Mouse (Mus musculus): ENCODE data around the gene Mcm9. TPM values are rescaled to one million over a fixed set of nuclear protein-coding genes. Genes with fewer than 3 reads are reported as not detected.
A peak's percentile ranks its signal among the peaks of the same experiment; 100 is the strongest.
"Not testable (repeated sequence)": the region's sequence is repeated elsewhere in the genome, so short reads cannot be mapped to it uniquely, and the experiment has no call there.

Mcm9 gene
- polyA plus RNA-seq (2015; fragmentation: Nextera tagmentation; extraction: Ambion mirVana), result 9.6 and 11.6 TPM in 2 replicates

DNA sequence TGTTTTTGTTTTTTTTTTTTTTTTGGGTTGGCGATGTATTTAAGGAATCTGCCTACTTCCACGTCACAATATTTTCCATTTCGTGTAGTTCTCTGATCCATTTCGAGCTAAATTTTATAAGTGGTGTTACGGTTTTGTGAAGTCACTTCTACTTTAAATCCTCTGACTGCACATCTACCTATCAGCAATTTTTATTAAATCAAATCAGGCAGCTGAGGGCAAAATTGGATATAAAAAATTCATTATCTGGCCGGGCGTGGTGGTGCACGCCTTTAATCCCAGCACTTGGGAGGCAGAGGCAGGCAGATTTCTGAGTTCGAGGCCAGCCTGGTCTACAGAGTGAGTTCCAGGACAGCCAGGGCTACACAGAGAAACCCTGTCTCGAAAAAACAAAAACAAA lies at the start of gene Mcm9:
Gene Mcm9, minus strand, starts transcription at position 101 of the 400 bp plus-strand sequence.
- peaks cover 14% of the 10 kb centered on the region; the same call in 1 of the 2 replicates for H3K4me1 ChIP-seq (ENCODE audit: insufficient read depth, low read length)
- H3K4me2 ChIP-seq (replicated peaks; ENCODE audit: low read depth, low read length), result peak within 1 kb of the TSS; percentile 59
- H3K36me3 ChIP-seq (ENCODE audit: insufficient read depth, low read length); H3K9me3 ChIP-seq (ENCODE audit: low read length); ATAC-seq (ENCODE audit: low FRiP score, low TSS enrichment); H3K27me3 ChIP-seq (ENCODE audit: insufficient read depth, low read length): not testable (repeated sequence)
- WGBS, result 56% methylated on average over 10 of the region's 10 CpGs
- peak within 1 kb of the TSS; percentile 98 for H3K27ac ChIP-seq (ENCODE audit: low read length)
- peak within 1 kb of the TSS; percentile 96 for H3K9ac ChIP-seq (replicated peaks; ENCODE audit: low read length)
- H3K4me3 ChIP-seq (ENCODE audit: low read length), result peak within 1 kb of the TSS; percentile 84

GRCm38 (mm10) chr10:53661788-53662187 lies 31.5 kb upstream of the Mcm9 start:
- H3K4me1 ChIP-seq (ENCODE audit: insufficient read depth, low read length), result no peaks in the 10 kb centered on the region
- WGBS, result 89% methylated on average over 4 of the region's 4 CpGs
- no peaks in the 10 kb centered on the region for H3K9me3 ChIP-seq (ENCODE audit: low read length)
- no peak overlapping the region for H3K9ac ChIP-seq (replicated peaks; ENCODE audit: low read length)
- no peaks in the 10 kb centered on the region for H3K27me3 ChIP-seq (ENCODE audit: insufficient read depth, low read length)
- no peak overlapping the region for H3K4me2 ChIP-seq (replicated peaks; ENCODE audit: low read depth, low read length)
- no peak overlapping the region for H3K4me3 ChIP-seq (ENCODE audit: low read length)
- H3K36me3 ChIP-seq (ENCODE audit: insufficient read depth, low read length), result no peaks in the 10 kb centered on the region
- no peak overlapping the region for H3K27ac ChIP-seq (ENCODE audit: low read length)
- ATAC-seq (ENCODE audit: low FRiP score, low TSS enrichment), result no peak

DNA sequence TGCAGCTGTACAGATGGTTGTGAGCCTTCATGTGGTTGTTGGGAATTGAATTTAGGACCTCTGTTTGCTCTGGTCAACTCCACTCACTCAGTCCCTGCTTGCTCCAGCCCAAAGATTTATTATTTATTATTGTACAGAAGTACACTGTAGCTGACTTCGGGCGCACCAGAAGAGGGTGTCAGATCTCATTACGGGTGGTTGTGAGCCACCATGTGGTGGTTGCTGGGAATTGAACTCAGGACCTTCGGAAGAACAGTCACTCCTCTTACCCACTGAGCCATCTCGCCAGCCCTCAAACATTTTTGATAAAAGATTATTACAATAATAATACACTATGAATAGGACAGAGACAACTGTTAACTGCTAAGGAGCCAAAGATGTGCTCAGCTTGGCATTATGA lies 24.0 kb upstream of the Mcm9 start:
- H3K9ac ChIP-seq (replicated peaks; ENCODE audit: low read length); ATAC-seq (ENCODE audit: low FRiP score, low TSS enrichment); H3K27me3 ChIP-seq (ENCODE audit: insufficient read depth, low read length); H3K4me1 ChIP-seq (ENCODE audit: insufficient read depth, low read length); H3K27ac ChIP-seq (ENCODE audit: low read length); H3K4me3 ChIP-seq (ENCODE audit: low read length); H3K9me3 ChIP-seq (ENCODE audit: low read length); H3K4me2 ChIP-seq (replicated peaks; ENCODE audit: low read depth, low read length); H3K36me3 ChIP-seq (ENCODE audit: insufficient read depth, low read length): not testable (repeated sequence)
- 65% methylated on average over 5 of the region's 5 CpGs for WGBS

GRCm38 (mm10) chr10:53650683-53651082 lies 20.4 kb upstream of the Mcm9 start:
- Histone ChIP-seq H3K27ac (ENCODE audit: low read length) (no peak overlapping the region), H3K27me3 (ENCODE audit: insufficient read depth, low read length) (no peaks in the 10 kb centered on the region), H3K4me1 (ENCODE audit: insufficient read depth, low read length) (no peaks in the 10 kb centered on the region), H3K4me2 (replicated peaks; ENCODE audit: low read depth, low read length) (no peak overlapping the region), H3K36me3 (ENCODE audit: insufficient read depth, low read length) (no peaks in the 10 kb centered on the region; the same call in 1 of the 2 replicates), H3K9ac (replicated peaks; ENCODE audit: low read length) (no peak overlapping the region), H3K4me3 (ENCODE audit: low read length) (no peak overlapping the region), H3K9me3 (ENCODE audit: low read length) (no peaks in the 10 kb centered on the region)
- 76% methylated on average over 2 of the region's 2 CpGs for WGBS
- no peak for ATAC-seq (ENCODE audit: low FRiP score, low TSS enrichment)

DNA sequence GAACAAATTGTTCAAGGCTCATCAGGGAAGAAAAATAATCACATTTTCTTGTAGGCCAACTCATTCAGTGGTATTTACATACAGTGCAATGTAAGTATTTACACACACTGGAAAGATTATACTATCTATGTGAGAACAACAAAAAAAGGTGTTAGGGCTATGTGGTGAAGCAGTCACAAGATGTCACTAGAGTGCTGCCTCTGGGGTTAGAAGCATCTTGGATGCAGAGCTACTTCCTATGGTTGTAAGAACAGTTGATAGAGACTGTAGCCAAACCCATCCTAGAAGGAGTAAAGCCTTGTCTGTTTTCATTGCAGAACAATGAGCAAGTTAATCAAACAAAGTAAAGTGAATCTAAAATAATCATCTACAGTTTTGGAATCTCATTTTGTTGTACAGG lies 11.3 kb upstream of the Mcm9 start:
- peak; percentile 59; the same call in 1 of the 2 replicates for ATAC-seq (ENCODE audit: low FRiP score, low TSS enrichment)

GRCm38 (mm10) chr10:53635246-53635971 lies 5.2 kb upstream of the Mcm9 start:
- Histone ChIP-seq H3K9ac (replicated peaks; ENCODE audit: low read length) (no peak overlapping the region), H3K36me3 (ENCODE audit: insufficient read depth, low read length) (no peaks in the 10 kb centered on the region), H3K27me3 (ENCODE audit: insufficient read depth, low read length) (no peaks in the 10 kb centered on the region), H3K4me2 (replicated peaks; ENCODE audit: low read depth, low read length) (no peak overlapping the region), H3K27ac (ENCODE audit: low read length) (no peak overlapping the region), H3K4me3 (ENCODE audit: low read length) (no peak overlapping the region), H3K9me3 (ENCODE audit: low read length) (no peaks in the 10 kb centered on the region), H3K4me1 (ENCODE audit: insufficient read depth, low read length) (no peaks in the 10 kb centered on the region)
- WGBS, result 75% methylated on average over 13 of the region's 13 CpGs
- ATAC-seq (ENCODE audit: low FRiP score, low TSS enrichment), result no peak

More for the DNA sequence above, 11.3 kb upstream of the Mcm9 start:
- no peak overlapping the region for H3K27ac ChIP-seq (ENCODE audit: low read length)
- no peak overlapping the region for H3K4me3 ChIP-seq (ENCODE audit: low read length)
- no peaks in the 10 kb centered on the region for H3K4me1 ChIP-seq (ENCODE audit: insufficient read depth, low read length)
- no peaks in the 10 kb centered on the region for H3K27me3 ChIP-seq (ENCODE audit: insufficient read depth, low read length)
- no peaks in the 10 kb centered on the region for H3K36me3 ChIP-seq (ENCODE audit: insufficient read depth, low read length)
- H3K9me3 ChIP-seq (ENCODE audit: low read length), result no peaks in the 10 kb centered on the region
- no peak overlapping the region for H3K4me2 ChIP-seq (replicated peaks; ENCODE audit: low read depth, low read length)
- H3K9ac ChIP-seq (replicated peaks; ENCODE audit: low read length), result no peak overlapping the region

GRCm38 (mm10) chr10:53634160-53634559 lies 3.9 kb upstream of the Mcm9 start:
- ATAC-seq (ENCODE audit: low FRiP score, low TSS enrichment), result no peak

GRCm38 (mm10) chr10:53629918-53630250 lies 355 bp downstream of the Mcm9 start:
- H3K4me3 ChIP-seq (ENCODE audit: low read length), result peak overlapping the region; percentile 84
- H3K4me2 ChIP-seq (replicated peaks; ENCODE audit: low read depth, low read length), result peak overlapping the region; percentile 59
- WGBS, result under 1% methylated on average over 35 of the region's 35 CpGs
- H3K27me3 ChIP-seq (ENCODE audit: insufficient read depth, low read length), result no peaks in the 10 kb centered on the region
- H3K27ac ChIP-seq (ENCODE audit: low read length), result peak overlapping the region; percentile 98
- peaks cover 1% of the 10 kb centered on the region; the same call in 1 of the 2 replicates for H3K36me3 ChIP-seq (ENCODE audit: insufficient read depth, low read length)
- ATAC-seq (ENCODE audit: low FRiP score, low TSS enrichment), result peak; percentile 97
- H3K4me1 ChIP-seq (ENCODE audit: insufficient read depth, low read length), result peaks cover 14% of the 10 kb centered on the region; the same call in 1 of the 2 replicates
- no peaks in the 10 kb centered on the region for H3K9me3 ChIP-seq (ENCODE audit: low read length)
- H3K9ac ChIP-seq (replicated peaks; ENCODE audit: low read length), result peak overlapping the region; percentile 96

More at GRCm38 (mm10) chr10:53634160-53634559, 3.9 kb upstream of the Mcm9 start:
- Histone ChIP-seq H3K36me3 (ENCODE audit: insufficient read depth, low read length) (no peaks in the 10 kb centered on the region), H3K27me3 (ENCODE audit: insufficient read depth, low read length) (no peaks in the 10 kb centered on the region), H3K4me2 (replicated peaks; ENCODE audit: low read depth, low read length) (no peak overlapping the region), H3K9me3 (ENCODE audit: low read length) (no peaks in the 10 kb centered on the region), H3K4me3 (ENCODE audit: low read length) (no peak overlapping the region), H3K9ac (replicated peaks; ENCODE audit: low read length) (no peak overlapping the region), H3K4me1 (ENCODE audit: insufficient read depth, low read length) (no peaks in the 10 kb centered on the region), H3K27ac (ENCODE audit: low read length) (no peak overlapping the region)
- 80% methylated on average over 10 of the region's 10 CpGs for WGBS

- peak overlapping the region; percentile 59 for H3K4me2 ChIP-seq (replicated peaks; ENCODE audit: low read depth, low read length)
- H3K27me3 ChIP-seq (ENCODE audit: insufficient read depth, low read length), result no peaks in the 10 kb centered on the region
- no peaks in the 10 kb centered on the region for H3K9me3 ChIP-seq (ENCODE audit: low read length)
- H3K36me3 ChIP-seq (ENCODE audit: insufficient read depth, low read length), result peaks cover 2% of the 10 kb centered on the region; the same call in 1 of the 2 replicates
- peaks cover 14% of the 10 kb centered on the region; the same call in 1 of the 2 replicates for H3K4me1 ChIP-seq (ENCODE audit: insufficient read depth, low read length)
- peak overlapping the region; percentile 98 for H3K27ac ChIP-seq (ENCODE audit: low read length)
- WGBS, result under 1% methylated on average over 66 of the region's 67 CpGs
- peak overlapping the region; percentile 96 for H3K9ac ChIP-seq (replicated peaks; ENCODE audit: low read length)
- peak; percentile 86 for ATAC-seq (ENCODE audit: low FRiP score, low TSS enrichment)
- peak overlapping the region; percentile 84 for H3K4me3 ChIP-seq (ENCODE audit: low read length)
Measured at GRCm38 (mm10) chr10:53629247-53629917, 857 bp downstream of the Mcm9 start.
